Mouse (Mus musculus) forebrain, postnatal 0 days (tissue): ENCODE results near the gene Tia1. TPM values are rescaled to one million over a fixed set of nuclear protein-coding genes. Genes with fewer than 3 reads are reported as not detected.

Source experiments
- ATAC-seq: fragments of 200-750 bp; cut with Nextera tagmentation; 2 replicates; pipeline ENCODE4 v1.8.0; 2017; ENCODE audit warnings: mild to moderate bottlenecking, moderate library complexity
- DNase-seq: peaks from one replicate; pipeline ENCODE4 v3.0.0-alpha.2; 2015
- H3K27ac ChIP-seq: fragments of 300-500 bp; sonication (generic); 2 replicates; pipeline ENCODE4 v1.5.1; 2014; ENCODE audit warnings: low read depth, mild to moderate bottlenecking, antibody characterized with exemption, low read length, moderate library complexity, mixed read lengths
- H3K27me3 ChIP-seq: fragments of 300-500 bp; sonication (generic); 2 replicates; pipeline ENCODE4 v1.6.1; 2014; ENCODE audit warnings: mild to moderate bottlenecking, low read length, mixed read lengths; ENCODE audit not compliant: insufficient read depth
- H3K36me3 ChIP-seq: fragments of 300-500 bp; sonication (generic); 2 replicates; pipeline ENCODE4 v1.6.1; 2014; ENCODE audit warnings: mild to moderate bottlenecking, moderate library complexity; ENCODE audit not compliant: insufficient read depth
- H3K4me1 ChIP-seq: fragments of 300-500 bp; sonication (generic); 2 replicates; pipeline ENCODE4 v1.6.1; 2014; ENCODE audit warnings: antibody characterized with exemption; ENCODE audit not compliant: insufficient read depth
- H3K4me2 ChIP-seq: fragments of 300-500 bp; sonication (generic); 2 replicates; pipeline ENCODE4 v1.6.1; 2014; ENCODE audit warnings: low read depth, mild to moderate bottlenecking, moderate library complexity
- H3K4me3 ChIP-seq: fragments of 300-500 bp; sonication (generic); 2 replicates; pipeline ENCODE4 v1.5.1; 2014; ENCODE audit warnings: low read depth, low read length, mixed read lengths
- H3K9ac ChIP-seq: fragments of 300-500 bp; sonication (generic); 2 replicates; pipeline ENCODE4 v1.6.1; 2014; ENCODE audit warnings: mild to moderate bottlenecking
- H3K9me3 ChIP-seq: fragments of 300-500 bp; sonication (generic); 2 replicates; pipeline ENCODE4 v1.6.1; 2016; ENCODE audit warnings: low read length
- CTCF ChIP-seq: sonication (generic); IDR thresholded peaks from 2 replicates; pipeline ENCODE4 v1.5.1; 2016; ENCODE audit warnings: antibody characterized with exemption, control low read depth, low read depth
- WGBS: fragments of 180-500 bp; shearing (Covaris S2); extraction: QIAGEN DNeasy Blood & Tissue Kit; methylation state at CpG from one replicate; pipeline ENCODE4 v1.1.7; 2014; 5-methylcytosine and 5-hydroxymethylcytosine counted together
- polyA plus RNA-seq: library from polyadenylated mRNA; unstranded; fragments of >200 nt; fragmentation: Nextera tagmentation; extraction: Ambion mirVana; gene quantifications from 2 replicates; pipeline ENCODE4 v1.2.1, GENCODE M21; 2015
- total RNA-seq: library from RNA; depleted of rRNA; stranded (reverse); fragments of >200 nt; gene quantifications from 2 replicates; pipeline ENCODE4 v1.2.3, GENCODE M21; 2014

The Tia1 gene
- total and polyA plus RNA-seq, 2 experiments from 2014 or later = 191 to 252 TPM

- WGBS = 2% methylated on average over 56 of the region's 56 CpGs
Measured at GRCm38 (mm10) chr6:86472100-86472955, 68.3 kb downstream of the Tia1 start.

GRCm38 (mm10) chr6:86473077-86473476 lies 69.1 kb downstream of the Tia1 start:
- H3K27me3 ChIP-seq = no peaks in the 10 kb centered on the region
- H3K9ac ChIP-seq = peak overlapping the region; percentile 68
- TF ChIP-seq CTCF = no peak
- H3K36me3 ChIP-seq = peaks cover 7% of the 10 kb centered on the region; the same call in 1 of the 2 replicates
- DNase-seq (no peak), ATAC-seq (no peak)
- peak overlapping the region; percentile 40 for H3K4me3 ChIP-seq
- no peaks in the 10 kb centered on the region for H3K9me3 ChIP-seq
- H3K4me2 ChIP-seq = peak overlapping the region; percentile 75
- H3K4me1 ChIP-seq = peaks cover 8% of the 10 kb centered on the region
- peak overlapping the region; percentile 93 for H3K27ac ChIP-seq
- WGBS = 56% methylated on average over 7 of the region's 7 CpGs

More at GRCm38 (mm10) chr6:86472100-86472955, 68.3 kb downstream of the Tia1 start:
- peak; percentile 100 for TF ChIP-seq CTCF
- ATAC-seq = peak; percentile 95
- H3K9me3 ChIP-seq = no peaks in the 10 kb centered on the region
- H3K27me3 ChIP-seq = no peaks in the 10 kb centered on the region
- H3K4me2 ChIP-seq = peak overlapping the region; percentile 75
- H3K4me1 ChIP-seq = peaks cover 8% of the 10 kb centered on the region
- peak overlapping the region; percentile 68 for H3K9ac ChIP-seq
- DNase-seq = peak; percentile 100
- peak overlapping the region; percentile 93 for H3K27ac ChIP-seq
- peak overlapping the region; percentile 40 for H3K4me3 ChIP-seq
- H3K36me3 ChIP-seq = peaks cover 7% of the 10 kb centered on the region; the same call in 1 of the 2 replicates

- Histone ChIP-seq H3K4me1 (peaks cover 8% of the 10 kb centered on the region), H3K27ac (no peak overlapping the region), H3K9ac (no peak overlapping the region), H3K4me2 (no peak overlapping the region), H3K9me3 (no peaks in the 10 kb centered on the region), H3K4me3 (no peak overlapping the region), H3K27me3 (no peaks in the 10 kb centered on the region), H3K36me3 (peaks cover 7% of the 10 kb centered on the region; the same call in 1 of the 2 replicates)
- no peak for ATAC-seq
- no peak for DNase-seq
- no peak for TF ChIP-seq CTCF
- WGBS = 96% methylated on average over 5 of the region's 5 CpGs
Measured at GRCm38 (mm10) chr6:86474072-86474471, 70.1 kb downstream of the Tia1 start.

- ATAC-seq (no peak), DNase-seq (no peak)
- no peaks in the 10 kb centered on the region for H3K27me3 ChIP-seq
- no peak overlapping the region for H3K4me3 ChIP-seq
- peaks cover 8% of the 10 kb centered on the region for H3K4me1 ChIP-seq
- H3K27ac ChIP-seq = no peak overlapping the region
- TF ChIP-seq CTCF = no peak
- no peak overlapping the region for H3K4me2 ChIP-seq
- peaks cover 5% of the 10 kb centered on the region; the same call in 1 of the 2 replicates for H3K36me3 ChIP-seq
- H3K9ac ChIP-seq = no peak overlapping the region
- H3K9me3 ChIP-seq = no peaks in the 10 kb centered on the region
Measured at GRCm38 (mm10) chr6:86474646-86475181, 70.7 kb downstream of the Tia1 start.

GRCm38 (mm10) chr6:86475462-86476167 lies 71.6 kb downstream of the Tia1 start:
- no peak overlapping the region for H3K27ac ChIP-seq
- H3K4me3 ChIP-seq = no peak overlapping the region
- 81% methylated on average over 9 of the region's 9 CpGs for WGBS
- ATAC-seq (no peak), DNase-seq (no peak)
- no peak for TF ChIP-seq CTCF
- no peaks in the 10 kb centered on the region for H3K9me3 ChIP-seq
- H3K4me1 ChIP-seq = peaks cover 8% of the 10 kb centered on the region
- H3K4me2 ChIP-seq = no peak overlapping the region
- H3K9ac ChIP-seq = no peak overlapping the region
- no peaks in the 10 kb centered on the region for H3K36me3 ChIP-seq
- H3K27me3 ChIP-seq = no peaks in the 10 kb centered on the region

GRCm38 (mm10) chr6:86476931-86477330 lies 72.9 kb downstream of the Tia1 start:
- H3K27me3 ChIP-seq = no peaks in the 10 kb centered on the region
- H3K4me3 ChIP-seq = no peak overlapping the region
- no peak overlapping the region for H3K9ac ChIP-seq
- H3K4me2 ChIP-seq = no peak overlapping the region
- no peaks in the 10 kb centered on the region for H3K36me3 ChIP-seq
- peaks cover 8% of the 10 kb centered on the region for H3K4me1 ChIP-seq
- no peaks in the 10 kb centered on the region for H3K9me3 ChIP-seq
- no peak for ATAC-seq
- WGBS = 87% methylated on average over 5 of the region's 5 CpGs
- H3K27ac ChIP-seq = no peak overlapping the region
- no peak for TF ChIP-seq CTCF
- DNase-seq = no peak
